Mouse (Mus musculus): ENCODE results near the gene Gm36245.
"Not testable (repeated sequence)": the region's sequence is repeated elsewhere in the genome, so short reads cannot be mapped to it uniquely, and the experiment has no call there.

Gm36245 gene

GRCm38 (mm10) chr15:77598958-77599357 lies at the start of gene Gm36245:
Gene Gm36245 (plus strand): TSS chr15:77599258.
- DNase-seq: no peak

GRCm38 (mm10) chr15:77561792-77562191 lies 37.3 kb upstream of the Gm36245 start, which contains the start of gene 1700025B11Rik:
Gene 1700025B11Rik (minus strand): TSS chr15:77561892.
- DNase-seq: no peak

GRCm38 (mm10) chr15:77563219-77563618 lies 35.8 kb upstream of the Gm36245 start:
- no peak for DNase-seq

- no peak for DNase-seq
These were observed 20.3 kb upstream of the Gm36245 start for GRCm38 (mm10) chr15:77578801-77579200.

- no peak for DNase-seq
These were observed 19.7 kb upstream of the Gm36245 start for GRCm38 (mm10) chr15:77579311-77579710.

GRCm38 (mm10) chr15:77581681-77582080 lies 17.4 kb upstream of the Gm36245 start:
- DNase-seq: peak; percentile 62 to 70

- peak in 1 of 2 experiments; percentile 27 for DNase-seq
These were observed 12.0 kb upstream of the Gm36245 start for GRCm38 (mm10) chr15:77587026-77587425.

GRCm38 (mm10) chr15:77588981-77589380 lies 10.1 kb upstream of the Gm36245 start:
- no peak for DNase-seq

- no peak for DNase-seq
These were observed 8.2 kb upstream of the Gm36245 start for GRCm38 (mm10) chr15:77590881-77591280.

- no peak for DNase-seq
These were observed 5.5 kb upstream of the Gm36245 start for GRCm38 (mm10) chr15:77593557-77593956.

- no peak for DNase-seq
These were observed 3.1 kb upstream of the Gm36245 start, which contains the start of gene Apol10b for GRCm38 (mm10) chr15:77595961-77596360. Gene Apol10b (minus strand): TSS chr15:77596125.

- peak; percentile 33 to 41 for DNase-seq
These were observed 629 bp upstream of the Gm36245 start for GRCm38 (mm10) chr15:77598429-77598828.

GRCm38 (mm10) chr15:77606069-77606468 lies 7.0 kb downstream of the Gm36245 start:
- DNase-seq: no peak

GRCm38 (mm10) chr15:77624710-77625109 lies 25.7 kb downstream of the Gm36245 start:
- no peak for DNase-seq

GRCm38 (mm10) chr15:77626471-77626870 lies 27.4 kb downstream of the Gm36245 start:
- DNase-seq: not testable (repeated sequence)

- not testable (repeated sequence) for DNase-seq
These were observed 29.6 kb downstream of the Gm36245 start for GRCm38 (mm10) chr15:77628647-77629046.

- not testable (repeated sequence) for DNase-seq
These were observed 30.8 kb downstream of the Gm36245 start for GRCm38 (mm10) chr15:77629822-77630221.

GRCm38 (mm10) chr15:77643176-77643575 lies 44.1 kb downstream of the Gm36245 start, which contains the start of gene Apol11b:
Gene Apol11b (minus strand): TSS chr15:77643286.
- not testable (repeated sequence) for DNase-seq

- not testable (repeated sequence) for DNase-seq
These were observed 52.1 kb downstream of the Gm36245 start for GRCm38 (mm10) chr15:77651143-77651542.

All from lung, adult 18-20 months (tissue).